Mouse (Mus musculus) heart, adult 2 months (tissue): ENCODE measurements at regions not wholly inside any gene's neighbourhood (a gene's known extent, or its start where the extent isn't known, plus 50 kb on each side); places are given as distances from the start of the nearest gene placed in this dataset.

Experiments used
- DNase-seq, 2 experiments: peaks; one replicate each; pipeline ENCODE4 v3.0.0; 2021
- H3K27ac ChIP-seq: fragments of 200-600 bp; 2 replicates; pipeline ENCODE4 v1.8.1; 2022
- H3K27me3 ChIP-seq: fragments of 200-500 bp; 2 replicates; pipeline ENCODE4 v1.6.1; 2012; ENCODE audit warnings: mild to moderate bottlenecking, low read length, inconsistent platforms, mixed read lengths; ENCODE audit not compliant: control insufficient read depth, insufficient read depth
- H3K36me3 ChIP-seq: fragments of 200-500 bp; 2 replicates; pipeline ENCODE4 v1.6.1; 2012; ENCODE audit warnings: low read length, inconsistent platforms; ENCODE audit not compliant: control insufficient read depth, insufficient read depth
- H3K4me1 ChIP-seq: fragments of 200-500 bp; 2 replicates; pipeline ENCODE4 v1.6.1; 2011; ENCODE audit warnings: low read length; ENCODE audit not compliant: control insufficient read depth, insufficient read depth
- H3K4me3 ChIP-seq: fragments of 200-600 bp; 2 replicates; pipeline ENCODE4 v1.8.1; 2022
- H3K79me2 ChIP-seq: fragments of 200-500 bp; replicated peaks from 2 replicates; pipeline ENCODE4 v1.6.1; 2012; ENCODE audit warnings: mild to moderate bottlenecking, inconsistent platforms, low read length, moderate library complexity, mixed read lengths; ENCODE audit not compliant: control insufficient read depth, insufficient read depth
- H3K9ac ChIP-seq: fragments of 200-500 bp; 2 replicates; pipeline ENCODE4 v1.6.1; 2012; ENCODE audit warnings: low read depth, mild to moderate bottlenecking, control low read depth, inconsistent platforms, low read length, mixed read lengths
- CTCF ChIP-seq: fragments of 200-600 bp; IDR thresholded peaks from 2 replicates; pipeline ENCODE4 v1.8.1; 2022; ENCODE audit warnings: antibody characterized with exemption, mild to moderate bottlenecking, moderate library complexity
- EP300 ChIP-seq: fragments of 200-500 bp; IDR thresholded peaks from 2 replicates; pipeline ENCODE4 v1.6.1; 2011; ENCODE audit warnings: low read depth, low read length, control low read depth; ENCODE audit not compliant: insufficient read depth
- POLR2A ChIP-seq: fragments of 200-500 bp; IDR thresholded peaks from 2 replicates; pipeline ENCODE4 v1.6.1; 2011; ENCODE audit warnings: mild to moderate bottlenecking, low read depth, low read length, control low read depth; ENCODE audit not compliant: insufficient read depth
- WGBS: fragments of 180-500 bp; shearing (Covaris S2); methylation state at CpG from one replicate; pipeline ENCODE4 v1.1.7; 2018; 5-methylcytosine and 5-hydroxymethylcytosine counted together
- intact Hi-C: fragments of 180-260 bp; cut with DNase I; formaldehyde crosslinking; loops from one replicate; pipeline ENCODE4 v1.15.1; 2025

GRCm38 (mm10) chr13:107823342-107823741 lies 220.9 kb upstream of the Smim15 start:
- H3K36me3 ChIP-seq: peaks cover 5% of the 10 kb centered on the region
- WGBS: 91% methylated on average over 1 of the region's 1 CpGs
- intact Hi-C loops: no loop called here
- no peak overlapping the region for H3K4me3 ChIP-seq
- peaks cover 7% of the 10 kb centered on the region for H3K79me2 ChIP-seq
- H3K4me1 ChIP-seq: peaks cover 1% of the 10 kb centered on the region
- no peak overlapping the region for H3K9ac ChIP-seq
- no peak overlapping the region for H3K27ac ChIP-seq
- TF ChIP-seq CTCF (no peak), POLR2A (no peak), EP300 (no peak)
- no peak for DNase-seq
- H3K27me3 ChIP-seq: no peaks in the 10 kb centered on the region

GRCm38 (mm10) chr13:107822198-107822597 lies 222.0 kb upstream of the Smim15 start:
- H3K36me3 ChIP-seq: peaks cover 5% of the 10 kb centered on the region
- TF ChIP-seq CTCF: no peak
- TF ChIP-seq EP300: no peak
- no peak for TF ChIP-seq POLR2A
- intact Hi-C loops: no loop called here
- 86% methylated on average over 2 of the region's 2 CpGs for WGBS
- H3K27me3 ChIP-seq: no peaks in the 10 kb centered on the region
- DNase-seq: no peak
- H3K27ac ChIP-seq: no peak overlapping the region
- H3K4me3 ChIP-seq: no peak overlapping the region
- H3K9ac ChIP-seq: no peak overlapping the region
- peaks cover 8% of the 10 kb centered on the region for H3K79me2 ChIP-seq
- H3K4me1 ChIP-seq: peaks cover 1% of the 10 kb centered on the region

GRCm38 (mm10) chr13:107813562-107814161 lies 230.6 kb upstream of the Smim15 start:
- no peak overlapping the region for H3K9ac ChIP-seq
- intact Hi-C loops: no loop called here
- TF ChIP-seq EP300: no peak
- TF ChIP-seq POLR2A: no peak
- TF ChIP-seq CTCF: no peak
- H3K4me1 ChIP-seq: peaks cover 7% of the 10 kb centered on the region
- H3K4me3 ChIP-seq: no peak overlapping the region
- H3K27me3 ChIP-seq: no peaks in the 10 kb centered on the region
- no peak for DNase-seq
- H3K79me2 ChIP-seq: peaks cover 6% of the 10 kb centered on the region
- WGBS: 66% methylated on average over 9 of the region's 9 CpGs
- H3K36me3 ChIP-seq: peaks cover 4% of the 10 kb centered on the region
- no peak overlapping the region for H3K27ac ChIP-seq

GRCm38 (mm10) chr13:107812014-107812413 lies 232.2 kb upstream of the Smim15 start:
- Histone ChIP-seq H3K36me3 (peaks cover 4% of the 10 kb centered on the region), H3K9ac (no peak overlapping the region), H3K27ac (no peak overlapping the region), H3K4me1 (peaks cover 7% of the 10 kb centered on the region), H3K4me3 (no peak overlapping the region), H3K27me3 (no peaks in the 10 kb centered on the region), H3K79me2 (peaks cover 4% of the 10 kb centered on the region)
- WGBS: 33% methylated on average over 5 of the region's 5 CpGs
- no peak for DNase-seq
- TF ChIP-seq POLR2A (no peak), EP300 (no peak), CTCF (no peak)
- intact Hi-C loops: no loop called here

- H3K4me3 ChIP-seq: no peak overlapping the region
- no peak overlapping the region for H3K9ac ChIP-seq
- 71% methylated on average over 9 of the region's 9 CpGs for WGBS
- H3K27ac ChIP-seq: no peak overlapping the region
- peaks cover 4% of the 10 kb centered on the region for H3K36me3 ChIP-seq
- intact Hi-C loops: no loop called here
- TF ChIP-seq CTCF (no peak), EP300 (no peak), POLR2A (no peak)
- H3K79me2 ChIP-seq: peaks cover 1% of the 10 kb centered on the region
- DNase-seq: no peak
- no peaks in the 10 kb centered on the region for H3K27me3 ChIP-seq
- peaks cover 7% of the 10 kb centered on the region for H3K4me1 ChIP-seq
These were observed 233.4 kb upstream of the Smim15 start for GRCm38 (mm10) chr13:107810802-107811192.

GRCm38 (mm10) chr13:107810060-107810801 lies 234.0 kb upstream of the Smim15 start:
- no peak overlapping the region for H3K4me3 ChIP-seq
- H3K9ac ChIP-seq: no peak overlapping the region
- no peak overlapping the region for H3K27ac ChIP-seq
- intact Hi-C loops: no loop called here
- no peaks in the 10 kb centered on the region for H3K27me3 ChIP-seq
- 66% methylated on average over 9 of the region's 9 CpGs for WGBS
- no peak for DNase-seq
- peaks cover 1% of the 10 kb centered on the region for H3K79me2 ChIP-seq
- H3K4me1 ChIP-seq: peaks cover 7% of the 10 kb centered on the region
- TF ChIP-seq CTCF: no peak
- peaks cover 4% of the 10 kb centered on the region for H3K36me3 ChIP-seq
